Mouse (Mus musculus) stomach, postnatal 0 days (tissue): Measurements from ENCODE around the gene Hdgfl3. TPM values are rescaled to one million over a fixed set of nuclear protein-coding genes. Genes with fewer than 3 reads are reported as not detected.
"Not testable (repeated sequence)": the region's sequence is repeated elsewhere in the genome, so short reads cannot be mapped to it uniquely, and the experiment has no call there.

ENCODE experiments used
- ATAC-seq: fragments of 200-750 bp; cut with Nextera tagmentation; 2 replicates; pipeline ENCODE4 v1.8.0; 2017; ENCODE audit not compliant: low FRiP score, low TSS enrichment
- DNase-seq: peaks from one replicate; pipeline ENCODE4 v3.0.0-alpha.2; 2016; ENCODE audit warnings: low spot score
- H3K27ac ChIP-seq: fragments of 300-500 bp; sonication (generic); replicated peaks from 2 replicates; pipeline ENCODE4 v1.5.1; 2014; ENCODE audit warnings: mild to moderate bottlenecking, control low read depth
- H3K27me3 ChIP-seq: fragments of 300-500 bp; sonication (generic); 2 replicates; pipeline ENCODE4 v1.6.1; 2014; ENCODE audit warnings: low read length; ENCODE audit not compliant: control insufficient read depth, insufficient read depth
- H3K36me3 ChIP-seq: fragments of 300-500 bp; sonication (generic); 2 replicates; pipeline ENCODE4 v1.6.1; 2014; ENCODE audit warnings: low read length, mixed read lengths; ENCODE audit not compliant: control insufficient read depth, insufficient read depth
- H3K4me1 ChIP-seq: fragments of 300-500 bp; sonication (generic); replicated peaks from 2 replicates; pipeline ENCODE4 v1.6.1; 2014; ENCODE audit warnings: antibody characterized with exemption; ENCODE audit not compliant: control insufficient read depth, insufficient read depth
- H3K4me2 ChIP-seq: fragments of 300-500 bp; sonication (generic); replicated peaks from 2 replicates; pipeline ENCODE4 v1.6.1; 2014; ENCODE audit warnings: low read depth, mild to moderate bottlenecking, control low read depth, moderate library complexity
- H3K4me3 ChIP-seq: fragments of 300-500 bp; sonication (generic); 2 replicates; pipeline ENCODE4 v1.5.1; 2014; ENCODE audit warnings: low read depth, low read length, control low read depth
- H3K9ac ChIP-seq: fragments of 300-500 bp; sonication (generic); 2 replicates; pipeline ENCODE4 v1.6.1; 2014; ENCODE audit warnings: mild to moderate bottlenecking, low read length, control low read depth, mixed read lengths
- H3K9me3 ChIP-seq: fragments of 300-500 bp; sonication (generic); 2 replicates; pipeline ENCODE4 v1.6.1; 2016; ENCODE audit warnings: low read length; ENCODE audit not compliant: control insufficient read depth
- CTCF ChIP-seq: IDR thresholded peaks from 2 replicates; pipeline ENCODE4 v1.5.1; 2016; ENCODE audit warnings: antibody characterized with exemption, low read depth, mild to moderate bottlenecking, moderate library complexity
- EP300 ChIP-seq: optimal IDR thresholded peaks from 2 replicates; pipeline ENCODE3; 2016; ENCODE audit warnings: antibody characterized with exemption
- WGBS: fragments of 180-500 bp; shearing (Covaris S2); extraction: QIAGEN DNeasy Blood & Tissue Kit; methylation state at CpG from one replicate; pipeline ENCODE4 v1.1.7; 2014; 5-methylcytosine and 5-hydroxymethylcytosine counted together
- polyA plus RNA-seq: library from polyadenylated mRNA; unstranded; fragments of >200 nt; fragmentation: Nextera tagmentation; extraction: Ambion mirVana; gene quantifications from 2 replicates; pipeline ENCODE4 v1.2.1, GENCODE M21; 2015

Gene Hdgfl3
- polyA plus RNA-seq, 1 experiment from 2014 or later: 6.6 TPM

GRCm38 (mm10) chr7:81840661-81841181 is 93.6 kb downstream of the Hdgfl3 start:
- ATAC-seq: no peak
- TF ChIP-seq CTCF: no peak
- TF ChIP-seq EP300: no peak
- WGBS: 54% methylated on average over 7 of the region's 7 CpGs

GRCm38 (mm10) chr7:81839746-81840145 is 94.5 kb downstream of the Hdgfl3 start:
- H3K4me2 ChIP-seq: no peak overlapping the region
- TF ChIP-seq CTCF: no peak
- TF ChIP-seq EP300: no peak
- H3K27ac ChIP-seq: no peak overlapping the region
- no peaks in the 10 kb centered on the region for H3K27me3 ChIP-seq
- no peaks in the 10 kb centered on the region for H3K4me1 ChIP-seq
- H3K36me3 ChIP-seq: no peaks in the 10 kb centered on the region
- ATAC-seq (no peak), DNase-seq (peak; percentile 9)
- no peak overlapping the region for H3K4me3 ChIP-seq
- WGBS: 55% methylated on average over 6 of the region's 6 CpGs
- H3K9me3 ChIP-seq: no peaks in the 10 kb centered on the region
- no peak overlapping the region for H3K9ac ChIP-seq

More at GRCm38 (mm10) chr7:81840661-81841181, 93.6 kb downstream of the Hdgfl3 start:
- H3K27ac ChIP-seq: no peak overlapping the region
- H3K9me3 ChIP-seq: no peaks in the 10 kb centered on the region
- no peak overlapping the region for H3K9ac ChIP-seq
- DNase-seq: no peak
- no peaks in the 10 kb centered on the region for H3K4me1 ChIP-seq
- H3K4me2 ChIP-seq: no peak overlapping the region
- no peaks in the 10 kb centered on the region for H3K27me3 ChIP-seq
- H3K4me3 ChIP-seq: no peak overlapping the region
- no peaks in the 10 kb centered on the region for H3K36me3 ChIP-seq

- not testable (repeated sequence) for H3K27me3 ChIP-seq, H3K9me3 ChIP-seq, H3K4me2 ChIP-seq, H3K4me3 ChIP-seq, H3K36me3 ChIP-seq, H3K27ac ChIP-seq, DNase-seq, H3K9ac ChIP-seq, ATAC-seq, H3K4me1 ChIP-seq
- WGBS: 75% methylated on average over 5 of the region's 5 CpGs
These were observed 96.5 kb downstream of the Hdgfl3 start for GRCm38 (mm10) chr7:81837771-81838170.

GRCm38 (mm10) chr7:81835430-81835829 is 98.8 kb downstream of the Hdgfl3 start:
- no peaks in the 10 kb centered on the region for H3K27me3 ChIP-seq
- DNase-seq (no peak), ATAC-seq (no peak)
- H3K9me3 ChIP-seq: no peaks in the 10 kb centered on the region
- no peaks in the 10 kb centered on the region for H3K4me1 ChIP-seq
- H3K36me3 ChIP-seq: no peaks in the 10 kb centered on the region
- no peak overlapping the region for H3K4me3 ChIP-seq
- whole genome bisulfite sequencing: 84% methylated on average over 5 of the region's 5 CpGs
- no peak overlapping the region for H3K4me2 ChIP-seq
- H3K9ac ChIP-seq: no peak overlapping the region
- no peak overlapping the region for H3K27ac ChIP-seq
- TF ChIP-seq EP300 (no peak), CTCF (no peak)

GRCm38 (mm10) chr7:81834847-81835246 is 99.4 kb downstream of the Hdgfl3 start:
- no peak for DNase-seq
- no peaks in the 10 kb centered on the region for H3K4me1 ChIP-seq
- no peaks in the 10 kb centered on the region for H3K27me3 ChIP-seq
- H3K4me2 ChIP-seq: no peak overlapping the region
- no peaks in the 10 kb centered on the region for H3K36me3 ChIP-seq
- TF ChIP-seq CTCF (peak; percentile 38), EP300 (no peak)
- H3K4me3 ChIP-seq: no peak overlapping the region
- no peaks in the 10 kb centered on the region for H3K9me3 ChIP-seq
- no peak for ATAC-seq
- no peak overlapping the region for H3K9ac ChIP-seq
- no peak overlapping the region for H3K27ac ChIP-seq

Other genes with a start within 250 kb of the Hdgfl3 start
- 47.4 and 48.4 TPM in 2 replicates for gene Homer2, start 226.9 kb downstream of the Hdgfl3 start, polyA plus RNA-seq
- 128 and 134 TPM in 2 replicates for gene Ramac, start 171.5 kb downstream of the Hdgfl3 start, polyA plus RNA-seq
- 46.2 and 46.7 TPM in 2 replicates for gene 3110040N11Rik, start 145.0 kb downstream of the Hdgfl3 start, polyA plus RNA-seq
- 37.9 and 40.6 TPM in 2 replicates for gene Btbd1, start 105.0 kb downstream of the Hdgfl3 start, polyA plus RNA-seq
- gene Gm10160, start 78.7 kb downstream of the Hdgfl3 start, polyA plus RNA-seq: not detected in 2 replicates
- 5.2 and 5.5 TPM in 2 replicates for gene Tm6sf1, start 75.5 kb downstream of the Hdgfl3 start, polyA plus RNA-seq
- gene Bnc1, start 57.8 kb upstream of the Hdgfl3 start, polyA plus RNA-seq: 0.83 and 0.87 TPM in 2 replicates
- gene Sh3gl3, start 239.4 kb upstream of the Hdgfl3 start, polyA plus RNA-seq: 4.0 and 4.9 TPM in 2 replicates